Mouse (Mus musculus): ENCODE data around the gene Hs3st2.

- TF ChIP-seq CTCF (conservative IDR thresholded peaks at IDR 0.05 in 1 of 2, IDR thresholded peaks at IDR 0.05 in 1 of 2; ENCODE audit: low read depth in 2 of 2, low read length in 2 of 2) = no peak
- no peak for TF ChIP-seq EP300 (IDR thresholded peaks at IDR 0.05; ENCODE audit: low read length)
- no peak for TF ChIP-seq SIN3A (IDR thresholded peaks at IDR 0.05; ENCODE audit: low read length)
- TF ChIP-seq MAZ (IDR thresholded peaks at IDR 0.05; ENCODE audit: low read depth, low read length) = no peak
- TF ChIP-seq E2F4 (IDR thresholded peaks at IDR 0.05; ENCODE audit: insufficient replicate concordance, low read depth, low read length) = no peak
These were observed 54.6 kb downstream of the Hs3st2 start for GRCm38 (mm10) chr7:121446281-121446680.

All from CH12.LX (cell line).